Mouse (Mus musculus): ENCODE data around the gene Itgb3.

Gene Itgb3

GRCm38 (mm10) chr11:104582630-104583364, 25.0 kb upstream of the Itgb3 start:
- DNase-seq (ENCODE audit: low spot score), result no peak

GRCm38 (mm10) chr11:104585495-104585894, 22.3 kb upstream of the Itgb3 start:
- DNase-seq (ENCODE audit: low spot score), result no peak

- DNase-seq (ENCODE audit: low spot score), result no peak
Measured at GRCm38 (mm10) chr11:104587904-104588303, 19.9 kb upstream of the Itgb3 start.

- DNase-seq (ENCODE audit: low spot score), result no peak
Measured at GRCm38 (mm10) chr11:104588513-104588912, 19.3 kb upstream of the Itgb3 start.

- DNase-seq (ENCODE audit: low spot score), result no peak
Measured at GRCm38 (mm10) chr11:104589570-104589969, 18.2 kb upstream of the Itgb3 start.

GRCm38 (mm10) chr11:104590148-104590547, 17.7 kb upstream of the Itgb3 start:
- peak; percentile 69 for DNase-seq (ENCODE audit: low spot score)

- DNase-seq (ENCODE audit: low spot score), result no peak
Measured at GRCm38 (mm10) chr11:104592066-104592835, 15.5 kb upstream of the Itgb3 start.

- DNase-seq (ENCODE audit: low spot score), result no peak
Measured at GRCm38 (mm10) chr11:104596365-104596764, 11.4 kb upstream of the Itgb3 start.

- peak; percentile 55 for DNase-seq (ENCODE audit: low spot score)
Measured at GRCm38 (mm10) chr11:104599265-104599945, 8.4 kb upstream of the Itgb3 start.

- DNase-seq (ENCODE audit: low spot score), result no peak
Measured at GRCm38 (mm10) chr11:104600675-104601074, 7.1 kb upstream of the Itgb3 start.

GRCm38 (mm10) chr11:104604192-104604591, 3.6 kb upstream of the Itgb3 start:
- no peak for DNase-seq (ENCODE audit: low spot score)

- DNase-seq (ENCODE audit: low spot score), result no peak
Measured at GRCm38 (mm10) chr11:104608249-104608920, 585 bp downstream of the Itgb3 start.

GRCm38 (mm10) chr11:104609033-104609684, 1.4 kb downstream of the Itgb3 start:
- DNase-seq (ENCODE audit: low spot score), result no peak

GRCm38 (mm10) chr11:104609733-104610132, 1.9 kb downstream of the Itgb3 start:
- no peak for DNase-seq (ENCODE audit: low spot score)

- DNase-seq (ENCODE audit: low spot score), result no peak
Measured at GRCm38 (mm10) chr11:104611579-104612151, 3.9 kb downstream of the Itgb3 start.

- DNase-seq (ENCODE audit: low spot score), result no peak
Measured at GRCm38 (mm10) chr11:104613551-104613950, 5.8 kb downstream of the Itgb3 start.

GRCm38 (mm10) chr11:104614130-104614529, 6.3 kb downstream of the Itgb3 start:
- no peak for DNase-seq (ENCODE audit: low spot score)

- no peak for DNase-seq (ENCODE audit: low spot score)
Measured at GRCm38 (mm10) chr11:104616182-104616581, 8.4 kb downstream of the Itgb3 start.

- DNase-seq (ENCODE audit: low spot score), result no peak
Measured at GRCm38 (mm10) chr11:104618638-104619076, 10.9 kb downstream of the Itgb3 start.

GRCm38 (mm10) chr11:104619084-104620022, 11.6 kb downstream of the Itgb3 start:
- DNase-seq (ENCODE audit: low spot score), result no peak
